Mouse (Mus musculus): ENCODE data around the gene Dcaf12. TPM values are rescaled to one million over a fixed set of nuclear protein-coding genes. Genes with fewer than 3 reads are reported as not detected.
A peak's percentile ranks its signal among the peaks of the same experiment; 100 is the strongest.

The Dcaf12 gene
- polyA plus RNA-seq, 1 experiment: 76.7 TPM

DNA sequence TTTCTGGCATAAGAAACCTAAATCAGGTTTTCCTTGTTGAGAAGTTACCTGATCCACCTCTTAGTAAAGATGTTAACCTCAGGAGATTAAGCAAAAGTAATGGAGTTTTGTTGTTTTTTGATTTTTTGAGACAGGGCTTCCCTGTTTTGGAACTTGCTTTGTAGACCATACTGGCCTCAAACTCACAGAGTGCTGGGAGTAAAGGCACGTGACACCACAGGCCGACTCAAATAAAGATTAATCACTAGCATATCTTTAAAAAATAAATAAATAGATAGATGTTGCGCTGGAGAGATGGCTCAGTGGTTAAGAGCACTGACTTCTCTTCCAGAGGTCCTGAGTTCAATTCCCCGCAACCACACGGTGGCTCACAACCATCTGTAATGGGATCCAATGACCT, 38.8 kb downstream of the Dcaf12 start:
- no peak for TF ChIP-seq CTCF (IDR thresholded peaks at IDR 0.05; ENCODE audit: control insufficient read depth, insufficient read depth, low read length)
- TF ChIP-seq POLR2A (IDR thresholded peaks at IDR 0.05; ENCODE audit: borderline replicate concordance, control insufficient read depth, low read depth, low read length): no peak
- Histone ChIP-seq H3K4me3 (replicated peaks; ENCODE audit: control insufficient read depth, low read depth, low read length) (no peak overlapping the region), H3K27ac (ENCODE audit: control insufficient read depth, insufficient read depth, low read depth, low read length, poor library complexity) (no peak overlapping the region), H3K4me1 (ENCODE audit: control insufficient read depth, insufficient read depth, low read length) (peaks cover 4% of the 10 kb centered on the region)
- 73% methylated on average over 5 of the region's 5 CpGs for WGBS

GRCm38 (mm10) chr4:41274980-41275850, 39.5 kb downstream of the Dcaf12 start, which contains the start of gene Ubap2:
Gene Ubap2, minus strand, starts transcription at chr4:41275144.
- H3K27ac ChIP-seq (ENCODE audit: control insufficient read depth, insufficient read depth, low read depth, low read length, poor library complexity): peak within 1 kb of the TSS; percentile 82
- peaks cover 4% of the 10 kb centered on the region for H3K4me1 ChIP-seq (ENCODE audit: control insufficient read depth, insufficient read depth, low read length)
- TF ChIP-seq CTCF (IDR thresholded peaks at IDR 0.05; ENCODE audit: control insufficient read depth, insufficient read depth, low read length) (no peak), POLR2A (IDR thresholded peaks at IDR 0.05; ENCODE audit: borderline replicate concordance, control insufficient read depth, low read depth, low read length) (peak; percentile 72)
- H3K4me3 ChIP-seq (replicated peaks; ENCODE audit: control insufficient read depth, low read depth, low read length): peak within 1 kb of the TSS; percentile 94
- WGBS: under 1% methylated on average over 60 of the region's 60 CpGs

DNA sequence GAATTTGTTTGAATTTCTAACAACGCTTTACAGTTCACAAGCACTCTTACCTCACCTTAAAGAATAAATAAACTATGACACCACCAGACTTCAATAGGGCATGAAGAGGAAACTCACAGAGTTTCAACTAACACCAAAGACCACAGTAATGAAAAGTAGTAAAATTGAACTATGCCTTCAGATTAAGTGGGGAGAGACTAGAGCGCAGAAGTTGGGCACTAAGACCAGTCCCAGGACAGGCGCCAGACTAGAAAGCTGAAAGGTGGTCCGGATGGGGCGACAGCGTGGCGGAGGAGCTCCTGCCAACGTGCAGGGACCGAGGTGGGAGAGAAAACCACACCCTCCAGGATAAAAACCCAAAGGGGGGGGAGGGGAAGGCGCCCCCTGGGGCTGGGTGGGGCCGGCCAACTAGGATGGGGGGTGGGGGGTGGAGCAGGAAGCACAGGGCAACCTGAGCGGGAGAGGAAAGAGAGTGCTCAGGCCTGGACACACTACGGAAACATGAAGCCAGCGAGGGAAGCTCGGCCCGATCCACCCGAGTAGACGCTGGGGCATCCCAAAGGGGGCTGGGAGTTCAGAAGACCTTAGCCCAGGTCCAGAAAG, 40.2 kb downstream of the Dcaf12 start:
- WGBS: 1% methylated on average over 18 of the region's 18 CpGs
- TF ChIP-seq POLR2A (IDR thresholded peaks at IDR 0.05; ENCODE audit: borderline replicate concordance, control insufficient read depth, low read depth, low read length) (no peak), CTCF (IDR thresholded peaks at IDR 0.05; ENCODE audit: control insufficient read depth, insufficient read depth, low read length) (no peak)
- H3K27ac ChIP-seq (ENCODE audit: control insufficient read depth, insufficient read depth, low read depth, low read length, poor library complexity): peak overlapping the region; percentile 82

GRCm38 (mm10) chr4:41268133-41268532, 46.6 kb downstream of the Dcaf12 start:
- no peak for TF ChIP-seq CTCF (IDR thresholded peaks at IDR 0.05; ENCODE audit: control insufficient read depth, insufficient read depth, low read length)
- no peak for TF ChIP-seq POLR2A (IDR thresholded peaks at IDR 0.05; ENCODE audit: borderline replicate concordance, control insufficient read depth, low read depth, low read length)
- peaks cover 1% of the 10 kb centered on the region; the same call in 1 of the 2 replicates for H3K4me1 ChIP-seq (ENCODE audit: control insufficient read depth, insufficient read depth, low read length)
- H3K27ac ChIP-seq (ENCODE audit: control insufficient read depth, insufficient read depth, low read depth, low read length, poor library complexity): no peak overlapping the region
- H3K4me3 ChIP-seq (replicated peaks; ENCODE audit: control insufficient read depth, low read depth, low read length): no peak overlapping the region

More for the DNA sequence above, 40.2 kb downstream of the Dcaf12 start:
- H3K4me1 ChIP-seq (ENCODE audit: control insufficient read depth, insufficient read depth, low read length): peaks cover 4% of the 10 kb centered on the region
- H3K4me3 ChIP-seq (replicated peaks; ENCODE audit: control insufficient read depth, low read depth, low read length): peak overlapping the region; percentile 94

- Histone ChIP-seq H3K27ac (ENCODE audit: control insufficient read depth, insufficient read depth, low read depth, low read length, poor library complexity) (no peak overlapping the region), H3K4me1 (ENCODE audit: control insufficient read depth, insufficient read depth, low read length) (no peaks in the 10 kb centered on the region), H3K4me3 (replicated peaks; ENCODE audit: control insufficient read depth, low read depth, low read length) (no peak overlapping the region)
- WGBS: 78% methylated on average over 4 of the region's 4 CpGs
- TF ChIP-seq CTCF (IDR thresholded peaks at IDR 0.05; ENCODE audit: control insufficient read depth, insufficient read depth, low read length): no peak
- no peak for TF ChIP-seq POLR2A (IDR thresholded peaks at IDR 0.05; ENCODE audit: borderline replicate concordance, control insufficient read depth, low read depth, low read length)
These were observed 48.3 kb downstream of the Dcaf12 start for GRCm38 (mm10) chr4:41266350-41266749.

- H3K27ac ChIP-seq (ENCODE audit: control insufficient read depth, insufficient read depth, low read depth, low read length, poor library complexity): no peak overlapping the region
- no peak overlapping the region for H3K4me3 ChIP-seq (replicated peaks; ENCODE audit: control insufficient read depth, low read depth, low read length)
- no peak for TF ChIP-seq POLR2A (IDR thresholded peaks at IDR 0.05; ENCODE audit: borderline replicate concordance, control insufficient read depth, low read depth, low read length)
- TF ChIP-seq CTCF (IDR thresholded peaks at IDR 0.05; ENCODE audit: control insufficient read depth, insufficient read depth, low read length): no peak
- H3K4me1 ChIP-seq (ENCODE audit: control insufficient read depth, insufficient read depth, low read length): no peaks in the 10 kb centered on the region
These were observed 54.0 kb downstream of the Dcaf12 start for GRCm38 (mm10) chr4:41260691-41261090.

GRCm38 (mm10) chr4:41259019-41259418, 55.7 kb downstream of the Dcaf12 start:
- TF ChIP-seq POLR2A (IDR thresholded peaks at IDR 0.05; ENCODE audit: borderline replicate concordance, control insufficient read depth, low read depth, low read length): no peak
- TF ChIP-seq CTCF (IDR thresholded peaks at IDR 0.05; ENCODE audit: control insufficient read depth, insufficient read depth, low read length): no peak
- H3K4me3 ChIP-seq (replicated peaks; ENCODE audit: control insufficient read depth, low read depth, low read length): no peak overlapping the region
- H3K27ac ChIP-seq (ENCODE audit: control insufficient read depth, insufficient read depth, low read depth, low read length, poor library complexity): no peak overlapping the region
- WGBS: 91% methylated on average over 4 of the region's 4 CpGs
- H3K4me1 ChIP-seq (ENCODE audit: control insufficient read depth, insufficient read depth, low read length): no peaks in the 10 kb centered on the region

- Histone ChIP-seq H3K4me1 (ENCODE audit: control insufficient read depth, insufficient read depth, low read length) (no peaks in the 10 kb centered on the region), H3K27ac (ENCODE audit: control insufficient read depth, insufficient read depth, low read depth, low read length, poor library complexity) (no peak overlapping the region), H3K4me3 (replicated peaks; ENCODE audit: control insufficient read depth, low read depth, low read length) (no peak overlapping the region)
- TF ChIP-seq CTCF (IDR thresholded peaks at IDR 0.05; ENCODE audit: control insufficient read depth, insufficient read depth, low read length): no peak
- 82% methylated on average over 1 of the region's 1 CpGs for WGBS
These were observed 56.9 kb downstream of the Dcaf12 start for GRCm38 (mm10) chr4:41257752-41258151.
